Mouse (Mus musculus) lung, postnatal 14 days (tissue): ENCODE data around the gene Slfn14.
A peak's percentile ranks its signal among the peaks of the same experiment; 100 is the strongest.
"Not testable (repeated sequence)": the region's sequence is repeated elsewhere in the genome, so short reads cannot be mapped to it uniquely, and the experiment has no call there.

Experiments used
- DNase-seq: peaks from one replicate; pipeline ENCODE4 v3.0.0; 2021

Gene Slfn14

GRCm38 (mm10) chr11:83279691-83280090 is 6.8 kb downstream of the Slfn14 start:
- peak; percentile 20 for DNase-seq

- no peak for DNase-seq
Measured at GRCm38 (mm10) chr11:83279024-83279423, 7.5 kb downstream of the Slfn14 start.

DNA sequence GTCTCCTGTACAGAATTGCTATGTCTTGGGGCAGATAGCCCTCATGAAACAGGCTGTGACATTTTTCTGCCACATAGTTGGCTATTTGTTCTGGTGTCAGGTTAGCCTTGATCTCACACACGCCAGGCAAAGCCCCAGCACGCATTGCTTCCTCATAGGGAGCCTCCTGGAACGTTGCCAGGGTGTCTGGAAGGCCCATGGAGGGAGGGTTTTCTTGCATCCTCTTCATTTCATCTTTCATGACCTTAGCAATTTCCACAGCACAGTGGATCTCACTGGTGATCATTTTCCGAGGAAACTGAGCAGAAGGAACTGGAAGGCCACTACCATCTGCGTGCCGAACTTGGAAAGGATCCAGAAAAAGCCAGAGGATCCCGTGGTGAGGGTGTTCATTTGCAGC is 10.3 kb downstream of the Slfn14 start:
- DNase-seq = no peak

DNA sequence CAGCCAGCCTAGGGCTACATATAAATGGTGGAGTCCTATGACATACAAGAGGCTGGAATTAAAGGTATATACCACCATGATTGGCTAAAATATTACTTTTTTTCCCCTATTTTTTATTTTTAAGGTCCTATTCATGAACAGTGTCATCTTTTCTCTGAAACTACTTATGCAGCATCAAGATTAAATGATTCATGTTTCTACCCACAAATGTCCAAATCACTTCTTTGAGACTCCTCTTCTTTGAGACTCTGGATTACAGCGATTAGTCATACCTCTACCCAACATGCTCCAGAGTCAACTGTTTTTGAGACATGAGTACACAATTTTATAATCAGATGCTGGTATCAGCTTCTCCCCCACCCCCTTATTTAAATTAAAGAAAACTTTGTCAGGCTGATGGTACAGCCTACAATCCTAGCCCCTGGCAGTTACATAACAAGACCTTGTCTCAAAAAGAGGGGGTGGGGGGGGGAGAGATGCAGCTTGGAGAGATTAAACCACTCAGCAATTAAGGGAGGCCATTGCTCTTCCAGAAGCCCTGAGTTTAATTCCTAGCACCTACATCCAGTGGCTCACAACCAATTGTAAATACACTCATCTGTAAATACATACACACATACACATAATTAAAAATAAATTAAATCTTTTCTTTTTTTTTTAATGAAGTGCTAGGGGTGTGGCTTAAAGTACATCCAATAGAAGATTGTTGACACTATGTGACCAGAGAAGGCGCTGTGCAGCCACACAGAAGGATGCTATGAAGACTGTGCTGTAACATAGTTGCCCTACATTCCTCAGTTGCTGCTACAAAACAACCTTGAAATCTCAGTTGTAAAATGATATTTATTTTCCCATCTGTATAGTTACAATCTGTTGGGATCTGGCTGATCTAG is 14.3 kb downstream of the Slfn14 start:
- DNase-seq = peak; percentile 14

GRCm38 (mm10) chr11:83271151-83271950 is 15.2 kb downstream of the Slfn14 start:
- DNase-seq = peak; percentile 82

GRCm38 (mm10) chr11:83270842-83271150 is 15.7 kb downstream of the Slfn14 start:
- no peak for DNase-seq

- no peak for DNase-seq
Measured at GRCm38 (mm10) chr11:83263146-83263545, 23.4 kb downstream of the Slfn14 start.

DNA sequence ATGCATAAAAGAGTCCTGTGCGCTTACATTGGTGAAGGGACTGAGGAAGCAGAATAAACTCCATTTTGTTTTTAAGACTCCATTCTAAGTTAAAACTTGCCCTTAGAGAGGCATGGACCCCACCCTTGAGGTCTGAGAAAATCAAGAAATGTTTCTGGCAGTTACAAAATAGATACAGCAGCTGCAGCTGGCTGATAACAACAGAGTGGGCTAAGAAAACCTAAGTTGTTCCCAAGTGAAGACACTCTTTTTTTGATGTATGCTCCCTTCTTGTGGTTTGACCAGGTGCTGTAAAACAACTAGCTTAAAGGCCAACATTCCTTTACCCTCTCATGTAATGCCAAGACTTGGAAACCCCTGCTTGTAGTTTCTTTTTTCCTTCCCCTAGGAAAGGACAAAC is 23.9 kb downstream of the Slfn14 start:
- no peak for DNase-seq

GRCm38 (mm10) chr11:83257211-83257610 is 29.3 kb downstream of the Slfn14 start:
- DNase-seq = not testable (repeated sequence)

GRCm38 (mm10) chr11:83239811-83240210 is 46.7 kb downstream of the Slfn14 start:
- DNase-seq = no peak

- DNase-seq = no peak
Measured at GRCm38 (mm10) chr11:83238389-83238788, 48.1 kb downstream of the Slfn14 start.

DNA sequence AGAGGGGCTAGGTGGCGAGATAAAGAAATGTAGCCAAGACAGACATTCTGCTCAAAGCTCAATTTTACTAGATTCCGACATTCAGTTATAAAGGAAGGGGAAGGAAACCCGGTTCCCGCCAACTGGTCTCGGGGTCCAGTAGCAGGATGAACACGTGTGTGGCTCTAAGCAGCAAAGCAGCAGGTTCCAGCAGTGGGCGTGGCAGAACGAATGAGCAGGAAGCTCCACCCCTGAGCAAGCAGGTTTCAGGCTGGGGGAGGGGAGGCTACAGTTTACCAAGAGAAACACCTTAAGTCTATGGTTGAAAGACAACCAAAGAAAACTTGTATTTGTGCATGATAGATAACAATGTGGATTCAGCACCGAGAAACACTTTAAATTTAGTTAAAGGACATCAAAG is 49.1 kb downstream of the Slfn14 start:
- DNase-seq = not testable (repeated sequence)

DNA sequence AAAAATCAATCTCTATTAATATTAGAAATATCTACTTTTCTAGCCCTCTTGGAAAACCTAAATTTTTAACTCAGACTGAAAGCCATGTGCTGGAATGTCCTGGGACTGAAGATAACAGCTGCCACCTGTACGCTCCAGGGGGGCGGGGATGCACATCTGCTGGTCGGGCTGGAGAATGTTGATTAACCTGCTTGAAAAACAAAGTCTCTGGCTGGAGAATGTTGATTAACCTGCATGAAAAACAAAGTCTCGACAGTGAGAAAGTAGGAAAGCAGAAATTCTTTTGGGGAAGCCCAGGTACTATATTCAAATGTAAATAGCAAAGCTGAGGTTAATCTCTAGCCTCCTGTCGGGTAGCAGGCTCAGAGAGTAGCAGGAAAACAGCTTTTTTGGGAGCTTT is 52.9 kb downstream of the Slfn14 start:
- not testable (repeated sequence) for DNase-seq

DNA sequence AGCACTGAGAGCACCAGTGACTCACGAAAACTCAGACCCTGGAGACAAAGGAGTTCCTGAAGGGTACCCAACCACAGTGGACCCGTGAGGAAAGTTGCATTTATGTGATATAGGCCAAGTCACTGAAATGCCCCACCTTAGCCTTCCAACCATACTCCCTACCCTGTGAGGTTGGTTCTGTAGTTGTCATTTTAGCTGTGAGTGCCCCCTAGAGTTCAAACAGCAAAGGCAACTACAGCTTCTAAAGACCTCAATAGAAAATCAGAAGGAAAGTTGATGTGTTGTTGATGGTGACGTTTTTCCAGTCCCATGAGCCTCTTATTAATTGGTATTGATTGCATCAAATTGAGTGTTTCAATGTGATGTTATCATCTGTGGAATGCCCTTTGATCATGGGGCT is 55.6 kb downstream of the Slfn14 start:
- peak; percentile 5 for DNase-seq

DNA sequence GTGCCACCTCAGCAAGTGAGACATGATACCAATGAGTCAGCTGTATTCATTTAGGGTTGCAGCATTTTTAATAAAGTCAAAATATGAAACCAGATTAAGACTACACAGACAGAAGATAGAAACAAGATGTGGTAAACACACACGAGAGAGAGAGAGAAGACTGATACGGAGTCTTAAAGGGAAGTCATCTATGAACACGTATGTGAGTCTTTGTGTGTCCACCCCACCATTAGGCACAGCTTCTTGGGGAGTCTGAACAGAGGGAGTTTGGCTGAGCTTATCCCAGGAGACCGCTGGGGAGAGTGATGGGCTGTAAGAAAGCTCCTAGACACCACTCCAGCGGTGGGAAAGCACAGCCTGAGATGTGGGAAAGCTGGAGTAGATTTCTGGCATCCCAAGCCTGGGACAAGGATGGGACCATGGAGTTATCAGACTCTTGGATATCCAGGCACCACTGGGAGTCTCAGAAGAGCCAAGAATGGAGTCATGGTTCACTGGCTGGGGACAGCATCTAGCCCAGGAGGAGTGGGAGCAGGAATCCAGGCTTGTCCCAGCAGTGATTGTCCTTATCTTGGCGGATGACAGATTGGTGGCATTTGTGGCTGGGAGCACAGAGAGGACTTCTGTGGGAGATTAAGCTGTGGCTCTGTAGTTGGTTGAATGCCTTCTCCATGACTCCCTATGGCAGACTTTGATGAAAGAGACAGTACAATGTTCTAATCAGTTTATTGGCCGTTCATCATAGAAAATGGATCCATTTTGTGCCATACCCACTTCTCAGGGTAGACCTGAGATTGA is 58.4 kb downstream of the Slfn14 start:
- no peak for DNase-seq

- no peak for DNase-seq
Measured at GRCm38 (mm10) chr11:83225371-83225960, 61.1 kb downstream of the Slfn14 start.
